Mouse (Mus musculus): ENCODE measurements around the gene Phc1.

DNA sequence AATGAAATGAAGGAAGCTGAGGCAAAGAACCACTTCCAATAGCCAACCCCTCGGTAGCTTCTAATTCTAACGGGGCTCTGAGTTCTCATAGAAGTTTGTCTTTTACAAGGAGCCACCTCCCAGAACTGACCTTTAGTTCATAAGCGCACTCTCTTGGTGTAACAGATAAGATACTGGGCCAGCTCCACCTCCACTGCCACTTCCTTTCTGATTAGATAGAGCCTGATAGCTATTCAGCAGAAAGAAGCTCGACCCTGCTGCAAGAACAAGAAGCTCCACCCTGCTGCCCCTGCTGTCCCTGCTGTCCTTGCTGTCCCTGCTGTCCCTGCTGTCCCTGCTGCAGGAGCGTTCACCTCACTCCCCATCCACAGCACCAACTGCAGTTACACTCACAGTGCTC, 65.8 kb downstream of the Phc1 start:
- TF ChIP-seq CTCF (IDR thresholded peaks at IDR 0.05; ENCODE audit: low read depth, low read length), result no peak
- no peak for TF ChIP-seq POLR2A (IDR thresholded peaks at IDR 0.05; ENCODE audit: insufficient read depth, low read length)
- TF ChIP-seq EP300 (IDR thresholded peaks at IDR 0.05; ENCODE audit: insufficient read depth, low read depth, low read length), result no peak
